Comparison of ENCODE assay signal across 8 mouse cellular contexts in genomic region chr7:80156711-80157227, GRCm38 (mm10). TPM values are rescaled to one million over a fixed set of nuclear protein-coding genes. Genes with fewer than 3 reads are reported as not detected.
DNase-seq lines count a peak whose midpoint lies in the region; ATAC-seq lines count a peak whose summit lies in the region.

No protein-coding gene starts in this region.

- H3K9me3 ChIP-seq in intestine, embryonic 16.5 days (ENCODE audit: control insufficient read depth, low read length), result no peaks in the 10 kb centered on the region

- H3K27me3 ChIP-seq in intestine, embryonic 16.5 days (replicated peaks; ENCODE audit: control insufficient read depth, insufficient read depth, low read length), result no peaks in the 10 kb centered on the region

- intact Hi-C loops in left cerebral cortex, postnatal 14 days (cut with DNase I), result no loop called here

- no peaks in the 10 kb centered on the region for H3K36me3 ChIP-seq in intestine, embryonic 16.5 days (ENCODE audit: control insufficient read depth, insufficient read depth, low read length)

- no peak overlapping the region for H3K9ac ChIP-seq in intestine, embryonic 16.5 days (ENCODE audit: low read depth, low read length)

- peak; percentile 55 for ATAC-seq in intestine, embryonic 16.5 days

- no peak overlapping the region for H3K4me2 ChIP-seq in intestine, embryonic 16.5 days (ENCODE audit: low read depth, low read length)

- no peak overlapping the region for H3K27ac ChIP-seq in intestine, embryonic 16.5 days (ENCODE audit: low read length)

- WGBS in intestine, embryonic 16.5 days, result 34% methylated on average over 13 of the region's 13 CpGs

- H3K4me1 ChIP-seq in intestine, embryonic 16.5 days (ENCODE audit: control insufficient read depth, insufficient read depth, low read length), result peaks cover 17% of the 10 kb centered on the region

- H3K4me3 ChIP-seq in intestine, embryonic 16.5 days (ENCODE audit: low read length), result no peak overlapping the region

- DNase-seq in left cerebral cortex, postnatal 14 days (ENCODE audit: low spot score in 2 of 2), result peak; percentile 17 to 38
- no peak for DNase-seq in left cerebral cortex, adult 8-10 months (ENCODE audit: low spot score in 2 of 2)
- DNase-seq in Muller cell, postnatal 12 days (ENCODE audit: inconsistent ontology term), result peak; percentile 30
- peak; percentile 41 to 69 for DNase-seq in cerebellum, postnatal 14 days
- DNase-seq in lung, adult 18-20 months, result peak; percentile 81 to 85
- peak; percentile 60 to 64 for DNase-seq in spleen, postnatal 14 days (ENCODE audit: low spot score in 2 of 2)
- no peak for DNase-seq in frontal cortex, postnatal 25 days (ENCODE audit: low spot score in 2 of 2)

RNA-seq across cellular contexts. Expression of gene Sema4b, which starts 29.9 kb away (rescaled TPM):
- 10 to 100 TPM; 20.0 to 20.7 TPM for total RNA-seq in left cerebral cortex, postnatal 14 days (2021)
- 10 to 100 TPM; 18.6 to 22.7 (median 20.6) TPM for total RNA-seq in left cerebral cortex, adult 8-10 months (2022)
- 14.9 and 16.3 TPM in 2 replicates for polyA plus RNA-seq in intestine, embryonic 16.5 days (2015; fragmentation: Nextera tagmentation; extraction: Ambion mirVana)

RNA-seq across cellular contexts. Expression of gene Idh2, which starts 41.6 kb away (rescaled TPM):
- 10 to 100 TPM; 48.1 to 50.3 TPM for total RNA-seq in left cerebral cortex, postnatal 14 days (2021)
- 10 to 100 TPM; 61.7 to 68.1 (median 64.0) TPM for total RNA-seq in left cerebral cortex, adult 8-10 months (2022)
- polyA plus RNA-seq in intestine, embryonic 16.5 days (2015; fragmentation: Nextera tagmentation; extraction: Ambion mirVana), result 540 and 585 TPM in 2 replicates

Comparison
In these comparisons a context has a peak if more than half of its experiments do, and no peak if none do; other contexts are left out.
1. DNase-seq: peak in left cerebral cortex, postnatal 14 days (2 of 2), Muller cell, postnatal 12 days (single experiment), cerebellum, postnatal 14 days (2 of 2), lung, adult 18-20 months (2 of 2) and spleen, postnatal 14 days (2 of 2); none in left cerebral cortex, adult 8-10 months (0 of 2) and frontal cortex, postnatal 25 days (0 of 2).